Mouse (Mus musculus) macrophage (primary cell): ENCODE results near the gene Lancl1. TPM values are rescaled to one million over a fixed set of nuclear protein-coding genes. Genes with fewer than 3 reads are reported as not detected.

Experiments
- H3K27ac ChIP-seq: fragments of 350-480 bp; formaldehyde crosslinking; 2 replicates; pipeline ENCODE4 v1.9.0; 2021
- H3K36me3 ChIP-seq: fragments of 350-480 bp; formaldehyde crosslinking; 2 replicates; pipeline ENCODE4 v1.9.0; 2021; ENCODE audit errors: inconsistent target
- H3K4me3 ChIP-seq: fragments of 350-480 bp; formaldehyde crosslinking; 2 replicates; pipeline ENCODE4 v1.9.0; 2021; ENCODE audit errors: inconsistent target
- H3K79me2 ChIP-seq: fragments of 350-480 bp; formaldehyde crosslinking; 2 replicates; pipeline ENCODE4 v1.9.0; 2021; ENCODE audit errors: inconsistent target
- WGBS: methylation state at CpG from one replicate; pipeline ENCODE4 v1.1.7; 2026; ENCODE audit warnings: inconsistent platforms; ENCODE audit not compliant: missing documents; 5-methylcytosine and 5-hydroxymethylcytosine counted together
- polyA plus RNA-seq: library from polyadenylated mRNA; stranded (reverse); fragments of 250-400 nt; gene quantifications from 3 replicates; pipeline ENCODE4 v1.2.4, GENCODE M21; 2018; ENCODE audit warnings: inconsistent platforms

Lancl1 gene
- polyA plus RNA-seq, 1 experiment from 2014 or later, result 15.2 TPM

- Histone ChIP-seq H3K79me2 (no peaks in the 10 kb centered on the region), H3K27ac (no peak overlapping the region), H3K36me3 (no peaks in the 10 kb centered on the region), H3K4me3 (no peak overlapping the region)
Measured at GRCm38 (mm10) chr1:67037198-67037597, 1.5 kb downstream of the Lancl1 start.

- Histone ChIP-seq H3K79me2 (no peaks in the 10 kb centered on the region), H3K4me3 (no peak overlapping the region), H3K36me3 (no peaks in the 10 kb centered on the region), H3K27ac (no peak overlapping the region)
- WGBS, result 73% methylated on average over 7 of the region's 7 CpGs
Measured at GRCm38 (mm10) chr1:67033278-67033677, 5.4 kb downstream of the Lancl1 start.

- no peaks in the 10 kb centered on the region for H3K36me3 ChIP-seq
- H3K79me2 ChIP-seq, result no peaks in the 10 kb centered on the region
- 94% methylated on average over 6 of the region's 6 CpGs for WGBS
- H3K27ac ChIP-seq, result no peak overlapping the region
- H3K4me3 ChIP-seq, result no peak overlapping the region
Measured at GRCm38 (mm10) chr1:67026927-67027511, 11.7 kb downstream of the Lancl1 start.

GRCm38 (mm10) chr1:67026142-67026541, 12.5 kb downstream of the Lancl1 start:
- no peaks in the 10 kb centered on the region for H3K79me2 ChIP-seq
- no peak overlapping the region for H3K4me3 ChIP-seq
- no peaks in the 10 kb centered on the region for H3K36me3 ChIP-seq
- WGBS, result 92% methylated on average over 2 of the region's 2 CpGs
- no peak overlapping the region for H3K27ac ChIP-seq

- WGBS, result 87% methylated on average over 2 of the region's 2 CpGs
- H3K79me2 ChIP-seq, result no peaks in the 10 kb centered on the region
- no peak overlapping the region for H3K4me3 ChIP-seq
- no peak overlapping the region for H3K27ac ChIP-seq
- no peaks in the 10 kb centered on the region for H3K36me3 ChIP-seq
Measured at GRCm38 (mm10) chr1:67022767-67023166, 15.9 kb downstream of the Lancl1 start.

GRCm38 (mm10) chr1:67022051-67022450, 16.6 kb downstream of the Lancl1 start:
- Histone ChIP-seq H3K4me3 (no peak overlapping the region), H3K79me2 (no peaks in the 10 kb centered on the region), H3K27ac (no peak overlapping the region), H3K36me3 (no peaks in the 10 kb centered on the region)
- 97% methylated on average over 10 of the region's 10 CpGs for WGBS

- Histone ChIP-seq H3K79me2 (no peaks in the 10 kb centered on the region), H3K36me3 (no peaks in the 10 kb centered on the region), H3K4me3 (no peak overlapping the region), H3K27ac (no peak overlapping the region)
- 89% methylated on average over 13 of the region's 13 CpGs for WGBS
Measured at GRCm38 (mm10) chr1:67020637-67021161, 18.0 kb downstream of the Lancl1 start.

- H3K36me3 ChIP-seq, result no peaks in the 10 kb centered on the region
- no peak overlapping the region for H3K27ac ChIP-seq
- WGBS, result 68% methylated on average over 11 of the region's 13 CpGs
- H3K4me3 ChIP-seq, result no peak overlapping the region
- H3K79me2 ChIP-seq, result no peaks in the 10 kb centered on the region
Measured at GRCm38 (mm10) chr1:67017101-67017870, 21.4 kb downstream of the Lancl1 start.

GRCm38 (mm10) chr1:67014205-67014604, 24.5 kb downstream of the Lancl1 start:
- 62% methylated on average over 2 of the region's 2 CpGs for WGBS
- Histone ChIP-seq H3K36me3 (no peaks in the 10 kb centered on the region), H3K27ac (no peak overlapping the region), H3K4me3 (no peak overlapping the region), H3K79me2 (no peaks in the 10 kb centered on the region)

GRCm38 (mm10) chr1:67010520-67010919, 28.2 kb downstream of the Lancl1 start:
- Histone ChIP-seq H3K4me3 (no peak overlapping the region), H3K27ac (no peak overlapping the region), H3K79me2 (no peaks in the 10 kb centered on the region), H3K36me3 (no peaks in the 10 kb centered on the region)
- WGBS, result 96% methylated on average over 3 of the region's 3 CpGs

- 44% methylated on average over 3 of the region's 3 CpGs for WGBS
- H3K79me2 ChIP-seq, result no peaks in the 10 kb centered on the region
- no peak overlapping the region for H3K27ac ChIP-seq
- H3K4me3 ChIP-seq, result no peak overlapping the region
- H3K36me3 ChIP-seq, result peaks cover 11% of the 10 kb centered on the region; the same call in 1 of the 2 replicates
Measured at GRCm38 (mm10) chr1:67003699-67004098, 35.0 kb downstream of the Lancl1 start.

GRCm38 (mm10) chr1:67002226-67002625, 36.4 kb downstream of the Lancl1 start:
- Histone ChIP-seq H3K27ac (no peak overlapping the region), H3K36me3 (peaks cover 11% of the 10 kb centered on the region; the same call in 1 of the 2 replicates), H3K4me3 (no peak overlapping the region), H3K79me2 (no peaks in the 10 kb centered on the region)
- 100% methylated on average over 6 of the region's 6 CpGs for WGBS

- Histone ChIP-seq H3K4me3 (no peak overlapping the region), H3K36me3 (peaks cover 11% of the 10 kb centered on the region; the same call in 1 of the 2 replicates), H3K27ac (no peak overlapping the region), H3K79me2 (no peaks in the 10 kb centered on the region)
- WGBS, result 73% methylated on average over 1 of the region's 1 CpGs
Measured at GRCm38 (mm10) chr1:67001367-67001766, 37.3 kb downstream of the Lancl1 start.

GRCm38 (mm10) chr1:67000484-67000883, 38.2 kb downstream of the Lancl1 start:
- no peaks in the 10 kb centered on the region for H3K79me2 ChIP-seq
- no peak overlapping the region for H3K4me3 ChIP-seq
- WGBS, result 75% methylated on average over 3 of the region's 3 CpGs
- H3K27ac ChIP-seq, result no peak overlapping the region
- peaks cover 11% of the 10 kb centered on the region; the same call in 1 of the 2 replicates for H3K36me3 ChIP-seq

GRCm38 (mm10) chr1:66998601-66999000, 40.1 kb downstream of the Lancl1 start:
- no peaks in the 10 kb centered on the region for H3K36me3 ChIP-seq
- H3K4me3 ChIP-seq, result no peak overlapping the region
- 100% methylated on average over 1 of the region's 1 CpGs for WGBS
- no peak overlapping the region for H3K27ac ChIP-seq
- H3K79me2 ChIP-seq, result no peaks in the 10 kb centered on the region
